Mouse (Mus musculus): Measurements from ENCODE around the gene Kif1a.

DNA sequence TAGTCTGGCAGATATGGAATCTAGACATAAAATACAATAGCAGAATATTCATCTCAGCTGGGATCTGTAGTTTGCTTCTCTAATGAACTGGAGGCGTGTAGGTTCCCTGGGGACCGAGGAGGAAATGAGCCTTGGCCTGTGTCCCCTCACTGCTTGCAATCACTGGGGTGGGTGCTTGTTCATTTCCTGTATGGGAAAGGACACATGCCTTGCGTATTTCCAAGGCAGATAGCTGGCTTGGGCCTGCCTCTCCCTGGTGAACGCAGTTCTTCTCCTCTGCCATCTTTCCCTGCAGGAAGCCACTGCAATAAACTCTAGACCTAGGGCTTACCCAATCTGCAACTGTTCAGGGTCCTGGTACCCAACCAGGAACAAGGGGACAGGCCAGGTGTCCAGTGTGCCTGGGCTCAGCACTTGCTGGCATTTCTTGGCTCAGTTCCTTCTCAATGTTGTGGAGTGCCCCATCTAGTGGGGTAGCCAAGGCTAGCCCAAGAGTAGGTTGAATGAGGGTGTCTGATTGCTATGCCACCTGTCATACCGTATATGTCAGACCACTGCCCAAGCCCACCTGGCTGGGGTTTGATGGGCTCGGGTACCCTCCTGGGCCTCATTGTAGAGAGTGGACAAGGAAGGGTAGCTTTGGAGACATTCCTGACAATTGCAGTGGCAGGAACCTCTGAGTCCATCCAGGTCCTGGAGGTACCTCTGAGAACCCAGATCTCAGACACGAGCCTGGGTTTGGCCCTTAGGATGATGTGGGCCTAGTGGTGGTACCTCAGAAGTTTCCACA lies 120.5 kb downstream of the Kif1a start:
- no peak for TF ChIP-seq CTCF (IDR thresholded peaks at IDR 0.05; ENCODE audit: borderline replicate concordance, insufficient read depth, low read length)
- TF ChIP-seq POLR2A (IDR thresholded peaks at IDR 0.05; ENCODE audit: low read depth, low read length): no peak

All from embryonic fibroblast, embryonic 13.5 days (primary cell).